Mouse (Mus musculus) right cerebral cortex, adult 2 months (tissue): Measurements from ENCODE around the gene Klhl32.
"Not testable (repeated sequence)": the region's sequence is repeated elsewhere in the genome, so short reads cannot be mapped to it uniquely, and the experiment has no call there.

ENCODE experiments used
- DNase-seq, 2 experiments: peaks; one replicate each; pipeline ENCODE4 v3.0.0; 2021 to 2022; ENCODE audit warnings: low spot score in 2 of 2

Klhl32 gene

GRCm38 (mm10) chr4:24850401-24851325 is at the start of gene Klhl32:
Klhl32 (minus strand) TSS chr4:24851124.
- peak; percentile 82 to 86 for DNase-seq

- DNase-seq: no peak
Measured at GRCm38 (mm10) chr4:24899146-24899545, 48.2 kb upstream of the Klhl32 start.

- no peak for DNase-seq
Measured at GRCm38 (mm10) chr4:24898636-24899035, 47.7 kb upstream of the Klhl32 start.

- peak; percentile 98 for DNase-seq
Measured at GRCm38 (mm10) chr4:24897851-24898515, 47.1 kb upstream of the Klhl32 start, which contains the start of gene Ndufaf4. Ndufaf4 (plus strand) TSS chr4:24898083.

- DNase-seq: no peak
Measured at GRCm38 (mm10) chr4:24897351-24897750, 46.4 kb upstream of the Klhl32 start.

GRCm38 (mm10) chr4:24896829-24897228 is 45.9 kb upstream of the Klhl32 start:
- peak in 1 of 2 experiments; percentile 54 for DNase-seq

- no peak for DNase-seq
Measured at GRCm38 (mm10) chr4:24894625-24895024, 43.7 kb upstream of the Klhl32 start.

GRCm38 (mm10) chr4:24892293-24892692 is 41.4 kb upstream of the Klhl32 start:
- DNase-seq: not testable (repeated sequence)

- not testable (repeated sequence) for DNase-seq
Measured at GRCm38 (mm10) chr4:24889386-24889785, 38.5 kb upstream of the Klhl32 start.

GRCm38 (mm10) chr4:24869230-24869629 is 18.3 kb upstream of the Klhl32 start:
- DNase-seq: no peak

GRCm38 (mm10) chr4:24865691-24866090 is 14.8 kb upstream of the Klhl32 start:
- no peak for DNase-seq

- no peak for DNase-seq
Measured at GRCm38 (mm10) chr4:24847406-24847805, 3.5 kb downstream of the Klhl32 start.

- DNase-seq: no peak
Measured at GRCm38 (mm10) chr4:24845546-24845945, 5.4 kb downstream of the Klhl32 start.

- DNase-seq: no peak
Measured at GRCm38 (mm10) chr4:24838567-24838966, 12.4 kb downstream of the Klhl32 start.

- no peak for DNase-seq
Measured at GRCm38 (mm10) chr4:24835555-24835954, 15.4 kb downstream of the Klhl32 start.

- no peak for DNase-seq
Measured at GRCm38 (mm10) chr4:24808316-24808715, 42.6 kb downstream of the Klhl32 start.

GRCm38 (mm10) chr4:24801881-24802280 is 49.0 kb downstream of the Klhl32 start:
- DNase-seq: no peak

GRCm38 (mm10) chr4:24801343-24801742 is 49.6 kb downstream of the Klhl32 start:
- no peak for DNase-seq

- no peak for DNase-seq
Measured at GRCm38 (mm10) chr4:24800345-24800936, 50.5 kb downstream of the Klhl32 start.

GRCm38 (mm10) chr4:24799037-24799436 is 51.9 kb downstream of the Klhl32 start:
- DNase-seq: peak; percentile 23 to 37

GRCm38 (mm10) chr4:24797868-24798267 is 53.1 kb downstream of the Klhl32 start:
- no peak for DNase-seq

GRCm38 (mm10) chr4:24797280-24797679 is 53.6 kb downstream of the Klhl32 start:
- DNase-seq: no peak
